Mouse (Mus musculus) heart, embryonic 16.5 days (tissue): ENCODE measurements around the gene Pabpc1l. TPM values are rescaled to one million over a fixed set of nuclear protein-coding genes. Genes with fewer than 3 reads are reported as not detected.

ENCODE experiments used
- ATAC-seq: fragments of 200-750 bp; cut with Nextera tagmentation; replicated peaks from 2 replicates; pipeline ENCODE4 v1.8.0; 2017; ENCODE audit warnings: moderate number of reproducible peaks; ENCODE audit not compliant: insufficient read depth, low FRiP score; ENCODE audit errors: extremely low read depth
- H3K27ac ChIP-seq: fragments of 300-500 bp; sonication (generic); 2 replicates; pipeline ENCODE4 v1.5.1; 2014; ENCODE audit warnings: mild to moderate bottlenecking, low read length, control low read depth, moderate library complexity
- H3K27me3 ChIP-seq: fragments of 300-500 bp; sonication (generic); 2 replicates; pipeline ENCODE4 v1.6.1; 2014; ENCODE audit warnings: low read length, mixed read lengths; ENCODE audit not compliant: control insufficient read depth, insufficient read depth
- H3K36me3 ChIP-seq: fragments of 300-500 bp; sonication (generic); 2 replicates; pipeline ENCODE4 v1.6.1; 2014; ENCODE audit not compliant: control insufficient read depth, insufficient read depth
- H3K4me1 ChIP-seq: fragments of 300-500 bp; sonication (generic); 2 replicates; pipeline ENCODE4 v1.6.1; 2014; ENCODE audit warnings: low read length, mixed read lengths; ENCODE audit not compliant: control insufficient read depth, insufficient read depth
- H3K4me2 ChIP-seq: fragments of 300-500 bp; sonication (generic); 2 replicates; pipeline ENCODE4 v1.6.1; 2014; ENCODE audit warnings: low read depth, mild to moderate bottlenecking, control low read depth, low read length
- H3K4me3 ChIP-seq: fragments of 300-500 bp; sonication (generic); 2 replicates; pipeline ENCODE4 v1.5.1; 2014; ENCODE audit warnings: mild to moderate bottlenecking, control low read depth, low read length
- H3K9ac ChIP-seq: fragments of 300-500 bp; sonication (generic); 2 replicates; pipeline ENCODE4 v1.6.1; 2014; ENCODE audit warnings: low read length, control low read depth
- H3K9me3 ChIP-seq: fragments of 300-500 bp; sonication (generic); replicated peaks from 2 replicates; pipeline ENCODE4 v1.6.1; 2016; ENCODE audit warnings: low read length; ENCODE audit not compliant: control insufficient read depth
- WGBS: fragments of 180-500 bp; shearing (Covaris S2); extraction: QIAGEN DNeasy Blood & Tissue Kit; methylation state at CpG from one replicate; pipeline ENCODE4 v1.1.7; 2014; 5-methylcytosine and 5-hydroxymethylcytosine counted together
- polyA plus RNA-seq: library from polyadenylated mRNA; unstranded; fragments of >200 nt; fragmentation: Nextera tagmentation; extraction: Ambion mirVana; gene quantifications from 2 replicates; pipeline ENCODE4 v1.2.1, GENCODE M21; 2015

The Pabpc1l gene
- polyA plus RNA-seq, 1 experiment from 2014 or later: 0.80 TPM

DNA sequence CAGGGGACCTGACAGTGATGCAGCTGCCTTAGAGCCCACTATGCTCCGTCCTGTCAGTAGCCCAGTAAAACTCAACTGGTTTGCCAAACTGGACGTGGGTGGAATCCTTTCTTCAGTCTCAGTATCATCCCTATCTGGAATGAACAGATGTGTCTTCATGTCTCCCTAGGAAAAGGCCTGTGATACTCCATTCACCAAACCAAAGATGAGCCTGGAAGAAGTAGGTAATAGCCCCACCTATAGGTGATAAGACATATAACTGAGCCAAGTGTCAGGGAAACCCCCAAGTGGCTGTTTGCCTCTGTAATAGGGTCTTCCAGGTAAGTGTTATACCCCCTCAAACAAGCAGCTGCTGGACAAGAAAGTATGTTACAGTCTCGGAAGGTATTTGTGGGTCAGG is 6.3 kb upstream of the Pabpc1l start:
- Histone ChIP-seq H3K9ac (no peak overlapping the region), H3K36me3 (peaks cover 40% of the 10 kb centered on the region), H3K4me1 (no peaks in the 10 kb centered on the region), H3K9me3 (no peaks in the 10 kb centered on the region), H3K27ac (no peak overlapping the region), H3K4me3 (no peak overlapping the region), H3K27me3 (no peaks in the 10 kb centered on the region), H3K4me2 (no peak overlapping the region)
- WGBS: 86% methylated on average over 3 of the region's 3 CpGs
- no peak for ATAC-seq

- 62% methylated on average over 4 of the region's 4 CpGs for WGBS
- no peak for ATAC-seq
- Histone ChIP-seq H3K4me3 (no peak overlapping the region), H3K4me2 (no peak overlapping the region), H3K9ac (no peak overlapping the region), H3K9me3 (no peaks in the 10 kb centered on the region), H3K4me1 (no peaks in the 10 kb centered on the region), H3K36me3 (peaks cover 32% of the 10 kb centered on the region), H3K27ac (no peak overlapping the region), H3K27me3 (no peaks in the 10 kb centered on the region)
Measured at GRCm38 (mm10) chr2:164019943-164020342, 5.3 kb upstream of the Pabpc1l start.

- no peaks in the 10 kb centered on the region for H3K27me3 ChIP-seq
- 50% methylated on average over 2 of the region's 2 CpGs for WGBS
Measured at GRCm38 (mm10) chr2:164022104-164022503, 3.1 kb upstream of the Pabpc1l start.

DNA sequence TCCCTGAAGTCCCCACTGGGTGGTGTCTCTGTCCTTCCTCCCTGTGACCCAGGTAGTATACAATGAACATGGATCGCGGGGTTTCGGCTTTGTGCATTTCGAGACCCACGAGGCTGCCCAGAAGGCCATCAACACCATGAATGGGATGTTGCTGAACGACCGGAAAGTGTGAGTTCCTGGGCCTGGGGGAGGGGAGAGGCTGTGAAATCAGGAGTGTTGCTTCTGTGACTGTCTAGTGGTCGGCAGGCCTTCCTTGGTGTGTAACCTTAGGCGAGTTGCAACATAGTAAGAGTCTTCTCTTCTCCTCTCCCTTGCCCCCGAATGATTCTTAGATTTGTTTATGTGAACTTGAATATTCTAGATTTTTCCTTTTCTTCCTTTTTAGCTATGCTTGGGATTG is 5.9 kb downstream of the Pabpc1l start:
- Histone ChIP-seq H3K9me3 (0 out of 2 replicates have a peak, but pooled peaks cover 3% of the 10 kb centered on the region), H3K27me3 (no peaks in the 10 kb centered on the region), H3K4me2 (no peak overlapping the region), H3K4me1 (peaks cover 6% of the 10 kb centered on the region), H3K9ac (no peak overlapping the region), H3K27ac (no peak overlapping the region), H3K4me3 (no peak overlapping the region), H3K36me3 (no peaks in the 10 kb centered on the region)
- no peak for ATAC-seq
- WGBS: 68% methylated on average over 10 of the region's 10 CpGs

More at GRCm38 (mm10) chr2:164022104-164022503, 3.1 kb upstream of the Pabpc1l start:
- H3K9me3 ChIP-seq: no peaks in the 10 kb centered on the region
- H3K4me2 ChIP-seq: no peak overlapping the region
- H3K4me3 ChIP-seq: no peak overlapping the region
- no peak for ATAC-seq
- H3K4me1 ChIP-seq: no peaks in the 10 kb centered on the region
- no peak overlapping the region for H3K9ac ChIP-seq
- H3K36me3 ChIP-seq: peaks cover 14% of the 10 kb centered on the region; the same call in 1 of the 2 replicates
- no peak overlapping the region for H3K27ac ChIP-seq

DNA sequence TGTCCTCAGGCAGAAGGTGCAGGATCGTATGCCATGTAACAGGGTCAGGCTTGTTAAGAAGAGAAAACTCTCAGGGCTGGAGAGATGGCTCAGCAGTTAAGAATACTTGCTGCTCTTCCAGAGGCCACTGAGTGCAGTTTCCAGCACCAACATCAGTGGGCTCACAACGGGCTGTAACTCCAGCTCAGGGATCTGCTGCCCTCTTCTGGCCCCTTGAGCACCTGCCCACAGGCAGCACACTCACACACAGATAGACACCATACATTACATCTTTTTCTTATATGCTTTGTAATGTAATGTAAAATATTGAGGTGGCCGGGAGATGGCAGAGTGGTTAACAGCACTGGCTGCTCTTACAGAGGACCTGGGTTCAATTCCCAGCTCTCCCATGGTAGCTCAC is 7.7 kb downstream of the Pabpc1l start:
- H3K9ac ChIP-seq: no peak overlapping the region
- 93% methylated on average over 3 of the region's 3 CpGs for WGBS
- H3K27ac ChIP-seq: no peak overlapping the region
- H3K9me3 ChIP-seq: 0 out of 2 replicates have a peak, but pooled peaks cover 3% of the 10 kb centered on the region
- H3K4me2 ChIP-seq: no peak overlapping the region
- no peak for ATAC-seq
- peaks cover 4% of the 10 kb centered on the region; the same call in 1 of the 2 replicates for H3K4me1 ChIP-seq
- H3K36me3 ChIP-seq: no peaks in the 10 kb centered on the region
- no peaks in the 10 kb centered on the region for H3K27me3 ChIP-seq
- no peak overlapping the region for H3K4me3 ChIP-seq

GRCm38 (mm10) chr2:164036520-164037019 is 11.3 kb downstream of the Pabpc1l start:
- Histone ChIP-seq H3K27me3 (no peaks in the 10 kb centered on the region), H3K9ac (no peak overlapping the region), H3K4me1 (peaks cover 4% of the 10 kb centered on the region; the same call in 1 of the 2 replicates), H3K4me2 (no peak overlapping the region), H3K9me3 (0 out of 2 replicates have a peak, but pooled peaks cover 3% of the 10 kb centered on the region), H3K27ac (no peak overlapping the region), H3K4me3 (no peak overlapping the region), H3K36me3 (no peaks in the 10 kb centered on the region)
- 23% methylated on average over 10 of the region's 10 CpGs for WGBS
- peak; percentile 81 for ATAC-seq

- H3K9me3 ChIP-seq: no peaks in the 10 kb centered on the region
- no peak for ATAC-seq
- no peaks in the 10 kb centered on the region for H3K27me3 ChIP-seq
- no peak overlapping the region for H3K4me3 ChIP-seq
- no peak overlapping the region for H3K27ac ChIP-seq
- H3K9ac ChIP-seq: no peak overlapping the region
- H3K36me3 ChIP-seq: no peaks in the 10 kb centered on the region
- WGBS: 91% methylated on average over 1 of the region's 1 CpGs
- H3K4me2 ChIP-seq: no peak overlapping the region
- peaks cover 4% of the 10 kb centered on the region; the same call in 1 of the 2 replicates for H3K4me1 ChIP-seq
Measured at GRCm38 (mm10) chr2:164038407-164039028, 13.3 kb downstream of the Pabpc1l start.

DNA sequence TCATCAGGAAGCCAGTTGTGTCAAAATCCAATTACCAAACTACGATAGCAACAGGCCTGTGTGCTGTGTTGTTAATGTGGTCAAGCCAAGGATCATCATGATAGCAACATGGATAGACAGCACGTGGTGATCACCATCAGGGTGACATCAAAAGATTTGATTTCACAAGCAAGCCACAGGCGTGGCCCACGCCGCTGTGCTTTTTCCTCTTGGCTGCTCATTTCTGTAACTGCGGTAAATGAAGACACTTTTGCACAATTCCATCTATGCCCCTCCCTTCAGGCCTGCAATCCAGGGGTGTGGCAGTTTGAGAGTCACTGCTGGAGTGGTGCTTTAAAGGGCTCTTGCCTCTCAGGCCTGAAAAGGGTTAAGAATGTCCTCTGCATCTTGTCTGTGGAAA is 15.7 kb downstream of the Pabpc1l start:
- ATAC-seq: no peak
- no peak overlapping the region for H3K9ac ChIP-seq
- no peaks in the 10 kb centered on the region for H3K36me3 ChIP-seq
- H3K27me3 ChIP-seq: peaks cover 4% of the 10 kb centered on the region; the same call in 1 of the 2 replicates
- no peak overlapping the region for H3K4me2 ChIP-seq
- H3K27ac ChIP-seq: no peak overlapping the region
- 83% methylated on average over 6 of the region's 6 CpGs for WGBS
- H3K4me1 ChIP-seq: peaks cover 4% of the 10 kb centered on the region; the same call in 1 of the 2 replicates
- H3K4me3 ChIP-seq: no peak overlapping the region
- H3K9me3 ChIP-seq: no peaks in the 10 kb centered on the region

GRCm38 (mm10) chr2:164041523-164041922 is 16.3 kb downstream of the Pabpc1l start:
- Histone ChIP-seq H3K4me1 (peaks cover 4% of the 10 kb centered on the region; the same call in 1 of the 2 replicates), H3K27me3 (peaks cover 4% of the 10 kb centered on the region; the same call in 1 of the 2 replicates), H3K9ac (no peak overlapping the region), H3K36me3 (no peaks in the 10 kb centered on the region), H3K9me3 (no peaks in the 10 kb centered on the region), H3K4me2 (no peak overlapping the region), H3K27ac (no peak overlapping the region), H3K4me3 (no peak overlapping the region)
- no peak for ATAC-seq
- 74% methylated on average over 2 of the region's 2 CpGs for WGBS
